Mouse (Mus musculus) hindbrain, embryonic 12.5 days (tissue): ENCODE data around the gene Ugt2b5. TPM values are rescaled to one million over a fixed set of nuclear protein-coding genes. Genes with fewer than 3 reads are reported as not detected.

Experiments used
- polyA plus RNA-seq: library from polyadenylated mRNA; unstranded; fragments of >200 nt; fragmentation: Nextera tagmentation; extraction: Ambion mirVana; gene quantifications from 2 replicates; pipeline ENCODE4 v1.2.1, GENCODE M21; 2016

Gene Ugt2b5
- polyA plus RNA-seq, 1 experiment from 2014 or later = not detected

Other genes with a start within 250 kb of the Ugt2b5 start
- gene Ugt2b34, start 233.4 kb downstream of the Ugt2b5 start, polyA plus RNA-seq = not detected in 2 replicates
- not detected in 2 replicates for gene Ugt2b1, start 213.8 kb downstream of the Ugt2b5 start, polyA plus RNA-seq
- gene Ugt2b35, start 139.5 kb downstream of the Ugt2b5 start, polyA plus RNA-seq = not detected in 2 replicates
- not detected in 2 replicates for gene Ugt2b36, start 47.8 kb downstream of the Ugt2b5 start, polyA plus RNA-seq
- gene Ugt2b37, start 114.5 kb upstream of the Ugt2b5 start, polyA plus RNA-seq = not detected in 2 replicates
- not detected in 2 replicates for gene Ugt2a3, start 196.9 kb upstream of the Ugt2b5 start, polyA plus RNA-seq